Mouse (Mus musculus): ENCODE measurements at regions not wholly inside any gene's neighbourhood (a gene's known extent, or its start where the extent isn't known, plus 50 kb on each side); places are given as distances from the start of the nearest gene placed in this dataset.
A peak's percentile ranks its signal among the peaks of the same experiment; 100 is the strongest.
"Not testable (repeated sequence)": the region's sequence is repeated elsewhere in the genome, so short reads cannot be mapped to it uniquely, and the experiment has no call there.

GRCm38 (mm10) chr14:36314673-36315072 lies 220.0 kb downstream of the 4930474N05Rik start:
- not testable (repeated sequence) for H3K4me3 ChIP-seq (replicated peaks); H3K36me3 ChIP-seq; DNase-seq; H3K9ac ChIP-seq; H3K4me1 ChIP-seq (replicated peaks); H3K4me2 ChIP-seq; H3K9me3 ChIP-seq (replicated peaks); H3K27me3 ChIP-seq; H3K27ac ChIP-seq; ATAC-seq (ENCODE audit: low read depth)
- WGBS (ENCODE audit: insufficient replicate concordance), result 31% methylated on average over 1 of the region's 1 CpGs

- no peaks in the 10 kb centered on the region for H3K9me3 ChIP-seq (replicated peaks)
- no peak overlapping the region for H3K4me3 ChIP-seq (replicated peaks)
- no peaks in the 10 kb centered on the region for H3K4me1 ChIP-seq (replicated peaks)
- DNase-seq (no peak), ATAC-seq (ENCODE audit: low read depth) (0 out of 2 replicates have a peak, but pooled peaks have one; percentile 57)
- WGBS (ENCODE audit: insufficient replicate concordance), result 43% methylated on average over 4 of the region's 4 CpGs
- no peak overlapping the region for H3K4me2 ChIP-seq
- no peak overlapping the region for H3K9ac ChIP-seq
- no peak overlapping the region for H3K27ac ChIP-seq
- H3K36me3 ChIP-seq, result no peaks in the 10 kb centered on the region
- H3K27me3 ChIP-seq, result no peaks in the 10 kb centered on the region
Observed at GRCm38 (mm10) chr14:36316418-36317111, 221.8 kb downstream of the 4930474N05Rik start.

- H3K9me3 ChIP-seq (replicated peaks), result no peaks in the 10 kb centered on the region
- H3K4me3 ChIP-seq (replicated peaks), result no peak overlapping the region
- no peak for ATAC-seq (ENCODE audit: low read depth)
- no peak overlapping the region for H3K9ac ChIP-seq
- WGBS (ENCODE audit: insufficient replicate concordance), result 59% methylated on average over 3 of the region's 3 CpGs
- H3K27ac ChIP-seq, result no peak overlapping the region
- no peaks in the 10 kb centered on the region for H3K36me3 ChIP-seq
- no peak overlapping the region for H3K4me2 ChIP-seq
- no peak for DNase-seq
- no peaks in the 10 kb centered on the region for H3K27me3 ChIP-seq
- H3K4me1 ChIP-seq (replicated peaks), result no peaks in the 10 kb centered on the region
Observed at GRCm38 (mm10) chr14:36328258-36328891, 233.7 kb downstream of the 4930474N05Rik start.

- Histone ChIP-seq H3K36me3 (no peaks in the 10 kb centered on the region), H3K9me3 (replicated peaks) (no peaks in the 10 kb centered on the region), H3K27ac (no peak overlapping the region), H3K4me1 (replicated peaks) (no peaks in the 10 kb centered on the region), H3K27me3 (no peaks in the 10 kb centered on the region), H3K4me3 (replicated peaks) (no peak overlapping the region), H3K4me2 (no peak overlapping the region), H3K9ac (no peak overlapping the region)
- ATAC-seq (ENCODE audit: low read depth), result no peak
- no peak for DNase-seq
- 43% methylated on average over 1 of the region's 1 CpGs for WGBS (ENCODE audit: insufficient replicate concordance)
Observed at GRCm38 (mm10) chr14:36340832-36341231, 246.1 kb downstream of the 4930474N05Rik start.
